Comparison of ENCODE assay signal across 15 mouse cellular contexts in the genomic region with DNA sequence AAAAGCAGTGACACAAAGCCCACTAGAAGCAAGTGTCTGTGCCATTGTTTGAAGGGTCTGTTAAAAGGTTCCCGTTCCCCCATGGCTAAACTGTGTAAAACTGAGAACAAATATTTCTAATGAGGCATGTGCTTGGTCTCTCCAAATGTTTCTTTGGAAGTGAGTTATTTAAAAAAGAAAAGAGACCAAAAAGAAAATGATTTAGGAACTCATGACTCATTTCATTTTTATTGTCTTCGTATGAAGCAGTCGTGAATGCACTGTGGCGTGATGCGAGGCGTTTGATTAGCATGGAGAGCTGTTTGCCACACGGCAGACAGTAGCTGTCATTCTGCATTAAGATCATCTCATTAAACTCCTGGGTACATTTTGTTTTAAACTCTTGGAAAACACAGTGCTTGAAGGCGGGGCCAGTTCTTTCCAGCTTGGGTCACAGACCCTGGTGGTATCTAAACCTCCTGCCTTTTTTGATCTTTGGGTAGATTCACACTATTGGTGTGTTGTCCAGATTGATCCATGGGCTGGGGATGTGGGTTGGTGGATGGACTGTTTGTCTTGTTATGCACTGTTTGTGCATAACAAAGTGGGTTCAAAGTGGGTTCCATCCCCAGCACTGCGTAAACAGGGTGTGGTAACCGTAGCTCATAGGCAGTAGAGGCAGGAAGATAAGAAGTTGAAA.
DNase-seq lines count a peak whose midpoint lies in the region; ATAC-seq and TF ChIP-seq lines count a peak whose summit lies in the region.
"Had no signal": no experiment of that assay in that cellular context is flagged by ENCODE, and none has a peak within 500 bp of the region (broad histone marks: within the 10 kb centered on the region; RNA-seq: fewer than 3 reads in every experiment).

No protein-coding gene starts in this region.

- peak; percentile 37; the same call in 1 of the 2 replicates for ATAC-seq in hindbrain, postnatal 0 days
- ATAC-seq in hindbrain, embryonic 13.5 days (ENCODE audit: low FRiP score): no peak
- 0 out of 2 replicates have a peak, but pooled peaks have one; percentile 16 for ATAC-seq in megakaryocyte-erythroid progenitor cell, adult 5-6 weeks (replicated peaks; ENCODE audit: low FRiP score, low TSS enrichment, poor library complexity, severe bottlenecking)
- ATAC-seq: CD4-positive, CD25-positive, alpha-beta regulatory T cell, adult 4 months had no signal

- H3K9me3 ChIP-seq in hindbrain, postnatal 0 days (ENCODE audit: low read length): no peaks in the 10 kb centered on the region
- no peaks in the 10 kb centered on the region for H3K9me3 ChIP-seq in hindbrain, embryonic 13.5 days
- H3K9me3 ChIP-seq: heart, embryonic 12.5 days had no signal

- H3K27ac ChIP-seq in hindbrain, postnatal 0 days: no peak overlapping the region
- H3K27ac ChIP-seq in hindbrain, embryonic 13.5 days: no peak overlapping the region

- WGBS in hindbrain, postnatal 0 days: 36% methylated on average over 10 of the region's 10 CpGs
- 42% methylated on average over 10 of the region's 10 CpGs for WGBS in hindbrain, embryonic 13.5 days

- no peak overlapping the region for H3K9ac ChIP-seq in hindbrain, postnatal 0 days (replicated peaks; ENCODE audit: low read length)
- H3K9ac ChIP-seq in hindbrain, embryonic 13.5 days: no peak overlapping the region
- H3K9ac ChIP-seq: heart, embryonic 12.5 days; lung, embryonic 14.5 days had no signal

- no peaks in the 10 kb centered on the region for H3K27me3 ChIP-seq in hindbrain, postnatal 0 days (ENCODE audit: insufficient read depth, low read length)
- H3K27me3 ChIP-seq in hindbrain, embryonic 13.5 days: peaks cover 3% of the 10 kb centered on the region; the same call in 1 of the 2 replicates
- H3K27me3 ChIP-seq: heart, embryonic 12.5 days had no signal

- TF ChIP-seq CTCF in hindbrain, postnatal 0 days (IDR thresholded peaks at IDR 0.05; ENCODE audit: low read depth): no peak

- DNase-seq in hindbrain, postnatal 0 days (ENCODE audit: low spot score): peak; percentile 69
- peak; percentile 29 for DNase-seq in CD4-positive helper T cell, adult 2 months (ENCODE audit: low read depth, low spot score)
- peak; percentile 18 for DNase-seq in R1 (ENCODE audit: low read depth, low spot score)
- DNase-seq in yolk sac, embryonic 10.5 days (ENCODE audit: low spot score): no peak
- no peak for DNase-seq in lung, postnatal 14 days
- DNase-seq: cerebellum, postnatal 25 days; gastrocnemius, postnatal 25 days; kidney, adult 2 months; lung, embryonic 14.5 days; right cerebral cortex, postnatal 14 days; thymus, postnatal 4 days had no signal

- no peaks in the 10 kb centered on the region for H3K4me1 ChIP-seq in hindbrain, postnatal 0 days (ENCODE audit: insufficient read depth, low read length)
- peaks cover 34% of the 10 kb centered on the region for H3K4me1 ChIP-seq in hindbrain, embryonic 13.5 days (replicated peaks)
- H3K4me1 ChIP-seq: heart, embryonic 12.5 days had no signal

- H3K36me3 ChIP-seq in hindbrain, postnatal 0 days (ENCODE audit: insufficient read depth, low read length): no peaks in the 10 kb centered on the region
- H3K36me3 ChIP-seq in hindbrain, embryonic 13.5 days: no peaks in the 10 kb centered on the region
- H3K36me3 ChIP-seq: heart, embryonic 12.5 days had no signal

- no peak overlapping the region for H3K4me3 ChIP-seq in hindbrain, postnatal 0 days (ENCODE audit: low read length)
- no peak overlapping the region for H3K4me3 ChIP-seq in hindbrain, embryonic 13.5 days
- H3K4me3 ChIP-seq: heart, embryonic 12.5 days had no signal

- no peak overlapping the region for H3K4me2 ChIP-seq in hindbrain, postnatal 0 days (ENCODE audit: low read depth, low read length)
- H3K4me2 ChIP-seq in hindbrain, embryonic 13.5 days: no peak overlapping the region
- H3K4me2 ChIP-seq: heart, embryonic 12.5 days; lung, embryonic 14.5 days had no signal

Comparison
In these comparisons a context has a peak if more than half of its experiments do, and no peak if none do; other contexts are left out.
1. DNase-seq: peak in hindbrain, postnatal 0 days (single experiment), CD4-positive helper T cell, adult 2 months (single experiment) and R1 (single experiment); none in yolk sac, embryonic 10.5 days (single experiment) and lung, postnatal 14 days (single experiment).